16 mouse cellular contexts compared by ENCODE assay signal in genomic region chr17:56126175-56126574, GRCm38 (mm10). TPM values are rescaled to one million over a fixed set of nuclear protein-coding genes. Genes with fewer than 3 reads are reported as not detected.
DNase-seq lines count a peak whose midpoint lies in the region; ATAC-seq lines count a peak whose summit lies in the region.
"Had no signal": no experiment of that assay in that cellular context is flagged by ENCODE, and none has a peak within 500 bp of the region (broad histone marks: within the 10 kb centered on the region; RNA-seq: fewer than 3 reads in every experiment).

No protein-coding gene starts in this region.

- peak; percentile 29 for DNase-seq in cerebellum, adult 11-12 months
- DNase-seq in heart, adult 11 months: peak; percentile 92
- no peak for DNase-seq in heart, postnatal 36 days
- DNase-seq in embryo, embryonic 11 days: no peak
- DNase-seq: adrenal gland, adult 2 months; adrenal gland, postnatal 25 days; cerebellum, adult 2 months; cerebellum, adult 9-10 months; cerebellum, postnatal 14 days; cerebellum, postnatal 36 days had no signal

- no peak for ATAC-seq in cerebellum, adult (ENCODE audit: insufficient number of reproducible peaks, low FRiP score, low TSS enrichment)
- ATAC-seq: forebrain, embryonic 14.5 days; forebrain, embryonic 16.5 days had no signal

- intact Hi-C loops in heart, postnatal 36 days (cut with DNase I): no loop called here

RNA-seq across cellular contexts. Expression of gene Lrg1, which starts 4.4 kb away (rescaled TPM):
- 10 to 100 TPM; 56.1 to 73.6 TPM for total RNA-seq in heart, postnatal 36 days (2021)
- total RNA-seq: ES-E14, MEL had no signal

RNA-seq across cellular contexts. Expression of gene Plin5, which starts 8.8 kb away (rescaled TPM):
- total RNA-seq in heart, postnatal 36 days (2021): 100 to 1,000 TPM; 171 to 183 TPM
- total RNA-seq: common myeloid progenitor, adult 5-6 weeks; MEL had no signal

RNA-seq across cellular contexts. Expression of gene Sema6b, which starts 14.0 kb away (rescaled TPM):
- total RNA-seq in heart, postnatal 36 days (2021): 10 to 100 TPM in 1 of 2 experiments, 1 to 10 TPM in 1; 7.5 to 10.2 TPM

RNA-seq across cellular contexts. Expression of gene Plin4, which starts 16.6 kb away (rescaled TPM):
- 100 to 1,000 TPM; 157 to 172 TPM for total RNA-seq in heart, postnatal 36 days (2021)
- total RNA-seq: common myeloid progenitor, adult 5-6 weeks had no signal

RNA-seq across cellular contexts. Expression of gene Tnfaip8l1, which starts 36.1 kb away (rescaled TPM):
- 1 to 10 TPM; 1.9 to 2.8 TPM for total RNA-seq in heart, postnatal 36 days (2021)

Comparison
In these comparisons a context has a peak if more than half of its experiments do, and no peak if none do; other contexts are left out.
1. DNase-seq: peak in cerebellum, adult 11-12 months (single experiment) and heart, adult 11 months (single experiment); none in heart, postnatal 36 days (0 of 2) and embryo, embryonic 11 days (single experiment).